Mouse (Mus musculus) central nervous system, embryonic 14 days (tissue): Measurements from ENCODE around the gene Trappc1. TPM values are rescaled to one million over a fixed set of nuclear protein-coding genes. Genes with fewer than 3 reads are reported as not detected.

Source experiments
- polyA plus RNA-seq: library from polyadenylated mRNA; depleted of rRNA; stranded (reverse); fragments of >200 nt; gene quantifications from 2 replicates; pipeline ENCODE4 v1.2.3, GENCODE M21; 2012; rRNA removed

Gene Trappc1
- polyA plus RNA-seq: 148 and 155 TPM in 2 replicates

GRCm38 (mm10) chr11:69323667-69324111, at the start of gene Trappc1, which contains the start of gene Cntrob:
Trappc1 (plus strand) TSS chr11:69323980.
Cntrob (minus strand) TSS chr11:69323775.

DNA sequence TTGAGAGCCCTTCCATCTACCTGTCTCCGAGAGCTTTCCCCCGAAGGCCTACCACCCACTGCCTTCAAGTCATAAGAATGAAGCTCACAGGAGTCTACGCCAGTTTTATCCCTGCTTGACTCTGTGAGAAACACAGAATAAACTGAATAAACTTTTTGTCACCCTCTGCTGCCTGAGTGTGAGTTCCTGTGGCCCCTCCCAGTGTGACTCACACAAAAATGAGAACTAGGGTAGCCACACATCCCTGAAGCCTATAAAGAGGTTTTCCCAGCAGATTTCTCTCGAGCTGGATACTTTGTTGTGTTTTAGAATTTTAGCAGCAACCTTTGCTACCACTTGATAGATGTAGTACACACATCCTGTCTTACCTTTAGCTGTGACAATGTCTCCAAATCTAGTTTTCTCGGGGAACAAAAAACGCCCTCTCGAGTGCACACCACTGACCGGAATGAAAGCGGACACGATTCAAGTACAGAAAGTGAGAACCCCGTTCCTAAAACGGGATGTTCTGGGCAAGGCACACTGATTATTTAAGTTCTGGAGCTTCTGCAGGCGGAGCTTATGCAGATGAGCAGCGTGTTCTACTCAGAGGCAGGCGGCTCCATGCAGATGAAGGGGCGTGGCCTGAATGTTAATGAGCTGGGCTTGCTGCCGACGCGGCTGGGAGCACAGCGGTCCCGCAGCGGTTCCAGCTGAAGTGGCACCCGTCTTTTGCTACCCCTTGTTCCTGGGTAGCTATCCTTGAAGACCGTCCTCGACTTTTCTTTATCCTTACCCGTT, 2.0 kb downstream of the Trappc1 start, which contains the start of gene Kcnab3:
Kcnab3 (plus strand) TSS at position 631 of the 780 bp plus-strand sequence.

GRCm38 (mm10) chr11:69340161-69341131, 16.7 kb downstream of the Trappc1 start, which contains the start of gene Rnf227:
Rnf227 (plus strand) TSS chr11:69340461.

DNA sequence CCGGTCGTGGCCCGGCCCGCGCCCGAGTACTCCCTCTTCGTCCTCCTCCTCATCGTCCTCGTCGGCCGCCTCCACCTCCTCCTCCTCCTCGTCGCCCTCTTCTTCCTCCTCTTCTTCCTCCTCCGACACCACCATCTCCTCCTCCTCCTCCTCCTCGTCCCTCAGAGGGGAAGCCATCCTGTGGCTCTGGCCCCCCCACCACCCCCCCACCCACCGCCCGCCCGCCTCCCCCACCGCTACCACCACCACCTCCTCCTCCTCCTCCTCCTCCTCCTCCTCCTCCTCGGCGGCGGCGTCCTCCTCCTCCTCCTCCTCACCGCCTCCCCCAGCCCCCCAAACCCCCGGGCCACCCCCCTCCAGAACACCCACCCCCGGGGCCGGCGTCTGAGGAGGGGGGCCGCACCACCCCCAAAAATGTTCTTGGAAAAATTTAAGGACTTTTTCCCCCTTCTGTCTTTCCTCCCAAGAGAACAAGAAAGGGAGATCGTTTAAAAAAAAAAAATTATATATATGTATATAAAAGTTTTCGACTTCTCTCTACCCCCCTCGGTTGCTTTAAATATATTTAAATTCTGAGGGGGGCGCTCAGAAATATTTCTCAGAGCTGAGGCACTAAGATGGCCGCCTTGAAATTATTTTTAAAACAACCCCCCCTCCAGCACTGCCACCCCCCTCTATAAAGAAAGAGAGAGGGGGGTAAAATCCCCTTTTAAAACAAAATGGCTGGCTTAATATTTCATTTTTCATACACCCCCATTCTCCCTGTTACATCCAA, 45.6 kb downstream of the Trappc1 start, which contains the start of gene Chd3:
Chd3 (minus strand) TSS at position 192 of the 775 bp plus-strand sequence.

Other genes with a start within 250 kb of the Trappc1 start
- 230 and 263 TPM in 2 replicates for gene Vamp2, start 235.5 kb upstream of the Trappc1 start, polyA plus RNA-seq
- gene Per1, start 228.8 kb upstream of the Trappc1 start, polyA plus RNA-seq: 11.7 and 14.5 TPM in 2 replicates
- 0.32 and 0.58 TPM in 2 replicates for gene Hes7, start 203.6 kb upstream of the Trappc1 start, polyA plus RNA-seq
- gene 9130213A22Rik, start 201.4 kb upstream of the Trappc1 start, polyA plus RNA-seq: 0.36 and 0.44 TPM in 2 replicates
- 2.3 and 2.7 TPM in 2 replicates for gene Aloxe3, start 198.1 kb upstream of the Trappc1 start, polyA plus RNA-seq
- gene Alox12b, start 167.0 kb upstream of the Trappc1 start, polyA plus RNA-seq: 0.11 and 0.23 TPM in 2 replicates
- gene Alox8, start 126.1 kb upstream of the Trappc1 start, polyA plus RNA-seq: 0.02 and 0.25 TPM in 2 replicates
- 0.18 and 0.24 TPM in 2 replicates for gene Gucy2e, start 86.9 kb upstream of the Trappc1 start, polyA plus RNA-seq
- 51.8 and 63.1 TPM in 2 replicates for gene Cntrob, start 205 bp upstream of the Trappc1 start, polyA plus RNA-seq
- gene Kcnab3, start 2.3 kb downstream of the Trappc1 start, polyA plus RNA-seq: 8.7 and 9.2 TPM in 2 replicates
- 88.1 and 91.3 TPM in 2 replicates for gene Rnf227, start 16.5 kb downstream of the Trappc1 start, polyA plus RNA-seq
- gene Chd3, start 45.4 kb downstream of the Trappc1 start, polyA plus RNA-seq: 342 and 343 TPM in 2 replicates
- gene Naa38, start 71.5 kb downstream of the Trappc1 start, polyA plus RNA-seq: 103 and 106 TPM in 2 replicates
- gene Cyb5d1, start 71.7 kb downstream of the Trappc1 start, polyA plus RNA-seq: 32.2 and 34.2 TPM in 2 replicates
- gene Tmem88, start 74.3 kb downstream of the Trappc1 start, polyA plus RNA-seq: 5.4 and 6.8 TPM in 2 replicates
- gene Kdm6b, start 89.7 kb downstream of the Trappc1 start, polyA plus RNA-seq: 20.4 and 25.1 TPM in 2 replicates
- gene Dnah2, start 225.1 kb downstream of the Trappc1 start, polyA plus RNA-seq: 4.1 and 5.0 TPM in 2 replicates
- 144 and 154 TPM in 2 replicates for gene Efnb3, start 236.2 kb downstream of the Trappc1 start, polyA plus RNA-seq